Mouse (Mus musculus) hindbrain, embryonic 14.5 days (tissue): Measurements from ENCODE around the gene Med31. TPM values are rescaled to one million over a fixed set of nuclear protein-coding genes. Genes with fewer than 3 reads are reported as not detected.

Source experiments
- ATAC-seq: fragments of 200-750 bp; cut with Nextera tagmentation; 2 replicates; pipeline ENCODE4 v1.8.0; 2017; ENCODE audit warnings: moderate number of reproducible peaks, mild to moderate bottlenecking, moderate TSS enrichment, moderate library complexity; ENCODE audit not compliant: low FRiP score
- DNase-seq: peaks from one replicate; pipeline ENCODE4 v3.0.0-alpha.2; 2015; ENCODE audit warnings: low spot score
- H3K27ac ChIP-seq: fragments of 300-500 bp; sonication (generic); 2 replicates; pipeline ENCODE4 v1.5.1; 2014; ENCODE audit warnings: mild to moderate bottlenecking, moderate library complexity
- H3K27me3 ChIP-seq: fragments of 300-500 bp; sonication (generic); 2 replicates; pipeline ENCODE4 v1.6.1; 2014; ENCODE audit warnings: mild to moderate bottlenecking, low read length, mixed read lengths; ENCODE audit not compliant: control insufficient read depth, insufficient read depth
- H3K36me3 ChIP-seq: fragments of 300-500 bp; sonication (generic); replicated peaks from 2 replicates; pipeline ENCODE4 v1.6.1; 2014; ENCODE audit not compliant: control insufficient read depth, insufficient read depth
- H3K4me1 ChIP-seq: fragments of 300-500 bp; sonication (generic); replicated peaks from 2 replicates; pipeline ENCODE4 v1.6.1; 2014; ENCODE audit warnings: antibody characterized with exemption, low read length, mixed read lengths; ENCODE audit not compliant: control insufficient read depth, insufficient read depth
- H3K4me2 ChIP-seq: fragments of 300-500 bp; sonication (generic); replicated peaks from 2 replicates; pipeline ENCODE4 v1.6.1; 2014; ENCODE audit warnings: mild to moderate bottlenecking, moderate library complexity
- H3K4me3 ChIP-seq: fragments of 300-500 bp; sonication (generic); replicated peaks from 2 replicates; pipeline ENCODE4 v1.5.1; 2014; ENCODE audit warnings: mild to moderate bottlenecking, low read length
- H3K9ac ChIP-seq: fragments of 300-500 bp; sonication (generic); 2 replicates; pipeline ENCODE4 v1.6.1; 2014
- H3K9me3 ChIP-seq: fragments of 300-500 bp; sonication (generic); 2 replicates; pipeline ENCODE4 v1.6.1; 2016; ENCODE audit warnings: low read length; ENCODE audit not compliant: control insufficient read depth
- WGBS: fragments of 180-500 bp; shearing (Covaris S2); extraction: QIAGEN DNeasy Blood & Tissue Kit; methylation state at CpG from one replicate; pipeline ENCODE4 v1.1.7; 2014; 5-methylcytosine and 5-hydroxymethylcytosine counted together
- polyA plus RNA-seq: library from polyadenylated mRNA; unstranded; fragments of >200 nt; fragmentation: Nextera tagmentation; extraction: Ambion mirVana; gene quantifications from 2 replicates; pipeline ENCODE4 v1.2.1, GENCODE M21; 2014

The Med31 gene
- polyA plus RNA-seq: 50.8 and 52.8 TPM in 2 replicates

GRCm38 (mm10) chr11:72215410-72215797 is at the start of gene Med31:
Med31 (minus strand) TSS chr11:72215592.
- Histone ChIP-seq H3K4me1 (peaks cover 24% of the 10 kb centered on the region), H3K4me2 (peak within 1 kb of the TSS; percentile 82), H3K27me3 (no peaks in the 10 kb centered on the region), H3K36me3 (peaks cover 28% of the 10 kb centered on the region), H3K4me3 (peak within 1 kb of the TSS; percentile 78), H3K27ac (peak within 1 kb of the TSS; percentile 85), H3K9me3 (no peaks in the 10 kb centered on the region), H3K9ac (peak within 1 kb of the TSS; percentile 75)
- ATAC-seq: peak; percentile 86
- 1% methylated on average over 29 of the region's 29 CpGs for WGBS
- peak; percentile 84 for DNase-seq

DNA sequence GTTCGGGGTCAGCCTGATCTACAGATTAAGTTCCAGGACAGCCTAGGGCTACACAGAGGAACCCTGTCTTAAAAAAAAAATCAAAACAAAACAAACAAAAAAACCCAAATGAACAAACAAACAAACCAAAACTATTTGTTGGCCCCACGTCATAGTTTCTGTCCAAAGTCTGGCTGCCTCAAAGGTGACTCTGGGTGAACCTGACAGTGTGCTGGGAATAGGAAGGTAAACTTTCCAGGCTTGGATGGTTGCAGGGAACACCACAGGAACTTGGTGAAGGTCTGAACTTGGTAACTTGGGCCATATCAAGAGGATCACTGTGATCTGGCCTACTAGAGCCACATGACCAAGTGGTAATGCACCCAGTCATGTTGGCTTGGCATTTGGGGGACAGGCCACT is 41.0 kb upstream of the Med31 start:
- no peak for DNase-seq
- Histone ChIP-seq H3K27ac (no peak overlapping the region), H3K4me1 (no peaks in the 10 kb centered on the region), H3K4me2 (no peak overlapping the region), H3K4me3 (no peak overlapping the region), H3K9ac (no peak overlapping the region), H3K36me3 (no peaks in the 10 kb centered on the region), H3K9me3 (no peaks in the 10 kb centered on the region), H3K27me3 (no peaks in the 10 kb centered on the region)
- ATAC-seq: no peak
- WGBS: 85% methylated on average over 2 of the region's 2 CpGs

GRCm38 (mm10) chr11:72255629-72256028 is 40.2 kb upstream of the Med31 start:
- no peak overlapping the region for H3K9ac ChIP-seq
- no peak overlapping the region for H3K4me3 ChIP-seq
- no peaks in the 10 kb centered on the region for H3K36me3 ChIP-seq
- no peaks in the 10 kb centered on the region for H3K9me3 ChIP-seq
- no peaks in the 10 kb centered on the region for H3K4me1 ChIP-seq
- WGBS: 96% methylated on average over 4 of the region's 4 CpGs
- no peak for DNase-seq
- no peak for ATAC-seq
- no peak overlapping the region for H3K4me2 ChIP-seq
- H3K27ac ChIP-seq: no peak overlapping the region
- no peaks in the 10 kb centered on the region for H3K27me3 ChIP-seq

- ATAC-seq (no peak), DNase-seq (no peak)
- Histone ChIP-seq H3K4me2 (no peak overlapping the region), H3K4me3 (no peak overlapping the region), H3K4me1 (no peaks in the 10 kb centered on the region), H3K9ac (no peak overlapping the region), H3K27me3 (no peaks in the 10 kb centered on the region), H3K36me3 (no peaks in the 10 kb centered on the region), H3K27ac (no peak overlapping the region), H3K9me3 (no peaks in the 10 kb centered on the region)
- 85% methylated on average over 8 of the region's 8 CpGs for WGBS
These were observed 29.9 kb upstream of the Med31 start for GRCm38 (mm10) chr11:72245196-72245753.

- H3K27me3 ChIP-seq: no peaks in the 10 kb centered on the region
- no peaks in the 10 kb centered on the region for H3K9me3 ChIP-seq
- H3K27ac ChIP-seq: no peak overlapping the region
- no peaks in the 10 kb centered on the region for H3K4me1 ChIP-seq
- no peaks in the 10 kb centered on the region for H3K36me3 ChIP-seq
- H3K4me3 ChIP-seq: no peak overlapping the region
- no peak overlapping the region for H3K9ac ChIP-seq
- WGBS: 70% methylated on average over 4 of the region's 4 CpGs
- ATAC-seq (no peak), DNase-seq (no peak)
- no peak overlapping the region for H3K4me2 ChIP-seq
These were observed 24.9 kb upstream of the Med31 start for GRCm38 (mm10) chr11:72240062-72240860.

DNA sequence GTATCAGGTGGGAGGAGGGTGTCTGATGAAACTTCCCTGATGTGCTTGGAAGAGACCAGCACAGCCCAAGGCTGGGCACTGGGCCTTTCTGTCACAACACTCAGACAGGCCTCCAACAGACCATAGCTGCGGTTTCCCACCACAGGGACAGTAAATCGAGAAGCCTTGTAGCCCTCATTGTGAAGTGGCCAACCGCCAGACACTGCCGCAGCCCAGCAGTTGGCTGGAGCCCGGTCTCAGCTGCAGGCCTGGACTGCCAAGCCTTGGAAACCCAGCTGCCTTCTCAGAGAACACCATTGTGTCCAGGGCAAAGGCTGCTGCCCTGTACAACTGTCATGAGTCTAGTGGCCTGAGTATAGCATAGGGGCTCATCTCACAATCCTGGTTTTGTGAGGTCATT is 18.6 kb upstream of the Med31 start:
- ATAC-seq (no peak), DNase-seq (no peak)
- no peak overlapping the region for H3K4me2 ChIP-seq
- H3K27ac ChIP-seq: no peak overlapping the region
- H3K27me3 ChIP-seq: no peaks in the 10 kb centered on the region
- 79% methylated on average over 5 of the region's 5 CpGs for WGBS
- H3K9ac ChIP-seq: no peak overlapping the region
- H3K9me3 ChIP-seq: no peaks in the 10 kb centered on the region
- H3K4me1 ChIP-seq: no peaks in the 10 kb centered on the region
- no peak overlapping the region for H3K4me3 ChIP-seq
- no peaks in the 10 kb centered on the region for H3K36me3 ChIP-seq

DNA sequence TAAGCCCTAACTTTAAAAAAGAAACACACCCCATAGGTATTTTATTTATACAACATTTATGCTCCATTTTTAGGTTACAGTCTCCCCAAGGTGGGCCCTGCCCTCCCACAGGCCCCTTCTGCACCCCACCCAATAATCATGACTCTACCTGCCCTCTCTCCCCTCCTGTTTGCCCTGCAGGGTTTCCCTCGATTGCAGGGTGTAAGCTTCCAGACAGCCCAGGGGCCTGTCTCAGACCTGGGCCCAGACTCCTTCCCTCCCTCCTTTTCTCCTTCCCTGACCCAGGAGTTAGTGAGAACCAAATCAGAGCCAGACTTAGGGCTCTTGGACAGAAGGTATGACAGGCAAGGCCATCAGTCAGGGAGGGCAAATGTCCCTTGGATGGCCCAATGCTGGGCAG is 17.6 kb upstream of the Med31 start:
- Histone ChIP-seq H3K9me3 (no peaks in the 10 kb centered on the region), H3K4me1 (no peaks in the 10 kb centered on the region), H3K27ac (no peak overlapping the region), H3K4me3 (no peak overlapping the region), H3K9ac (no peak overlapping the region), H3K27me3 (no peaks in the 10 kb centered on the region), H3K36me3 (no peaks in the 10 kb centered on the region), H3K4me2 (no peak overlapping the region)
- DNase-seq (no peak), ATAC-seq (no peak)
- 100% methylated on average over 1 of the region's 1 CpGs for WGBS

GRCm38 (mm10) chr11:72232068-72232467 is 16.7 kb upstream of the Med31 start:
- WGBS: 87% methylated on average over 7 of the region's 7 CpGs
- Histone ChIP-seq H3K4me3 (no peak overlapping the region), H3K27me3 (no peaks in the 10 kb centered on the region)

DNA sequence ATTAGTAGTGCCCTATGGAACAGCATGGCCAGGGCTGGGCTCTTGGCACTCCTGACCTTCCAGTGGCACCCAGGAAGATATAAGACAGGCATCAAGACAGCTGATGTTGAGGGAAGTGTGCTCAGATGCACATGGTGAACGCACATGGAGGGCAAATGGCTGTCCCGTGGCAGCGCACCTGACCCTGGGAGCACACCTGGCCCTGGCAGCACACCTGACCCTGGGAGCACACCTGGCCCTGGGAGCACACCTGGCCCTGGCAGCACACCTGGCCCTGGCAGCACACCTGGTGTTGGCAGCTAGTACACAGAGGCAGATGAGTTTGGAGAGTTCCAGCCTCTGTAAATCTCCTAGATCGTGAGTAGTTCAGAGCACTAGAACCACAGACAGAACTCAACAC is 13.1 kb upstream of the Med31 start:
- no peak overlapping the region for H3K4me2 ChIP-seq
- H3K27me3 ChIP-seq: no peaks in the 10 kb centered on the region
- ATAC-seq (no peak), DNase-seq (no peak)
- H3K9me3 ChIP-seq: no peaks in the 10 kb centered on the region
- H3K9ac ChIP-seq: no peak overlapping the region
- 94% methylated on average over 4 of the region's 4 CpGs for WGBS
- no peak overlapping the region for H3K27ac ChIP-seq
- H3K36me3 ChIP-seq: no peaks in the 10 kb centered on the region
- H3K4me3 ChIP-seq: no peak overlapping the region
- H3K4me1 ChIP-seq: no peaks in the 10 kb centered on the region

More at GRCm38 (mm10) chr11:72232068-72232467, 16.7 kb upstream of the Med31 start:
- Histone ChIP-seq H3K4me2 (no peak overlapping the region), H3K27ac (no peak overlapping the region), H3K4me1 (no peaks in the 10 kb centered on the region), H3K9ac (no peak overlapping the region), H3K9me3 (no peaks in the 10 kb centered on the region), H3K36me3 (no peaks in the 10 kb centered on the region)
- ATAC-seq (no peak), DNase-seq (no peak)
